Mouse (Mus musculus): ENCODE data around the gene Rpl7l1.
"Not testable (repeated sequence)": the region's sequence is repeated elsewhere in the genome, so short reads cannot be mapped to it uniquely, and the experiment has no call there.

DNA sequence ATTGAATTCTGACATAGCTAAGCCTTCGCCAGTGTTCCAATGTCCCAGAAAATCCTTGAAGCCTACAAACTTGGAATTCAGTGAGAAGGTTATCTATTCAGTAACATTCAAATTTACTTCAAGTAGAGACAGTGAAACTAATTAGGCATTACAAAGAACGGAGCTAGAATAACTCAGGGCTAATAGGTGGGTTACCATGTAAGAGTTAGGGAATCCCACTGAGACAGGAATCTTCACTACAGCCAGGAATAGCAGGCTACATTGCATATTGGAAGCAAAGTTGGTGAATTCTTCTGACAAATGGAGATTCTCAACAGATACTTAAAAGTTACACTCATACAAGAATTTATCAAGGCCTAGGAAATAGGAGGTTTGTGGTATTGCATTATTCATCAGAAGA is 5.5 kb upstream of the Rpl7l1 start:
- not testable (repeated sequence) for TF ChIP-seq CTCF, EP300 (IDR thresholded peaks at IDR 0.05; ENCODE audit: low read depth)
